Mouse (Mus musculus): ENCODE measurements at regions not wholly inside any gene's neighbourhood (a gene's known extent, or its start where the extent isn't known, plus 50 kb on each side); places are given as distances from the start of the nearest gene placed in this dataset.

- DNase-seq (ENCODE audit: low spot score in 2 of 2): no peak
These were observed 216.4 kb downstream of the Lmx1a start for GRCm38 (mm10) chr1:167905424-167905823.

- no peak for DNase-seq (ENCODE audit: low spot score in 2 of 2)
These were observed 223.0 kb downstream of the Lmx1a start for GRCm38 (mm10) chr1:167912074-167912473.

GRCm38 (mm10) chr1:167914982-167915561 lies 226.0 kb downstream of the Lmx1a start:
- DNase-seq (ENCODE audit: low spot score in 2 of 2): peak; percentile 37 to 73

GRCm38 (mm10) chr1:167915578-167916275 lies 226.7 kb downstream of the Lmx1a start:
- DNase-seq (ENCODE audit: low spot score in 2 of 2): no peak

- no peak for DNase-seq (ENCODE audit: low spot score in 2 of 2)
These were observed 233.9 kb downstream of the Lmx1a start for GRCm38 (mm10) chr1:167922917-167923316.

GRCm38 (mm10) chr1:167928060-167928467 lies 239.0 kb downstream of the Lmx1a start:
- no peak for DNase-seq (ENCODE audit: low spot score in 2 of 2)

GRCm38 (mm10) chr1:167929729-167930341 lies 240.8 kb downstream of the Lmx1a start:
- DNase-seq (ENCODE audit: low spot score in 2 of 2): no peak

GRCm38 (mm10) chr1:167932088-167932487 lies 243.1 kb downstream of the Lmx1a start:
- DNase-seq (ENCODE audit: low spot score in 2 of 2): no peak

- DNase-seq (ENCODE audit: low spot score in 2 of 2): no peak
These were observed 247.7 kb downstream of the Lmx1a start for GRCm38 (mm10) chr1:167936726-167937125.

- DNase-seq (ENCODE audit: low spot score in 2 of 2): no peak
These were observed 249.1 kb downstream of the Lmx1a start for GRCm38 (mm10) chr1:167938176-167938575.

- no peak for DNase-seq (ENCODE audit: low spot score in 2 of 2)
These were observed 253.0 kb downstream of the Lmx1a start for GRCm38 (mm10) chr1:167942037-167942470.

GRCm38 (mm10) chr1:167943121-167943520 lies 254.1 kb downstream of the Lmx1a start:
- no peak for DNase-seq (ENCODE audit: low spot score in 2 of 2)

GRCm38 (mm10) chr1:167945615-167946252 lies 256.7 kb downstream of the Lmx1a start:
- peak; percentile 37 to 84 for DNase-seq (ENCODE audit: low spot score in 2 of 2)

- no peak for DNase-seq (ENCODE audit: low spot score in 2 of 2)
These were observed 258.8 kb downstream of the Lmx1a start for GRCm38 (mm10) chr1:167947866-167948265.

GRCm38 (mm10) chr1:167951717-167952116 lies 262.7 kb downstream of the Lmx1a start:
- DNase-seq (ENCODE audit: low spot score in 2 of 2): no peak

- no peak for DNase-seq (ENCODE audit: low spot score in 2 of 2)
These were observed 269.5 kb downstream of the Lmx1a start for GRCm38 (mm10) chr1:167958531-167958930.

- no peak for DNase-seq (ENCODE audit: low spot score in 2 of 2)
These were observed 280.5 kb downstream of the Lmx1a start for GRCm38 (mm10) chr1:167969545-167969944.

- DNase-seq (ENCODE audit: low spot score in 2 of 2): no peak
These were observed 280.9 kb downstream of the Lmx1a start for GRCm38 (mm10) chr1:167969985-167970384.

GRCm38 (mm10) chr1:167976708-167977107 lies 287.7 kb downstream of the Lmx1a start:
- DNase-seq (ENCODE audit: low spot score in 2 of 2): no peak

GRCm38 (mm10) chr1:167979187-167979586 lies 290.1 kb downstream of the Lmx1a start:
- DNase-seq (ENCODE audit: low spot score in 2 of 2): peak in 1 of 2 experiments; percentile 20

GRCm38 (mm10) chr1:167979588-167979987 lies 290.6 kb downstream of the Lmx1a start:
- no peak for DNase-seq (ENCODE audit: low spot score in 2 of 2)

GRCm38 (mm10) chr1:167981292-167981691 lies 292.3 kb downstream of the Lmx1a start:
- peak in 1 of 2 experiments; percentile 26 for DNase-seq (ENCODE audit: low spot score in 2 of 2)
